8 mouse cellular contexts compared by ENCODE assay signal in genomic region chr3:40950601-40951201, GRCm38 (mm10). TPM values are rescaled to one million over a fixed set of nuclear protein-coding genes. Genes with fewer than 3 reads are reported as not detected.
DNase-seq lines count a peak whose midpoint lies in the region; ATAC-seq and TF ChIP-seq lines count a peak whose summit lies in the region.

No protein-coding gene starts in this region.

- H3K4me3 ChIP-seq in G1E (ENCODE audit: low read depth, low read length), result peak overlapping the region; percentile 91
- peak overlapping the region; percentile 97 for H3K4me3 ChIP-seq in erythroblast, embryonic 14.5 days (replicated peaks)
- peak overlapping the region; percentile 91 for H3K4me3 ChIP-seq in heart, embryonic 16.5 days (ENCODE audit: low read length)
- H3K4me3 ChIP-seq in lung, embryonic 16.5 days (ENCODE audit: low read length), result peak overlapping the region; percentile 79
- H3K4me3 ChIP-seq in olfactory bulb, adult 2 months (ENCODE audit: insufficient read depth, low read depth, low read length), result peak overlapping the region; percentile 92

- H3K36me3 ChIP-seq in G1E (replicated peaks), result no peaks in the 10 kb centered on the region
- H3K36me3 ChIP-seq in erythroblast, embryonic 14.5 days (ENCODE audit: control insufficient read depth), result no peaks in the 10 kb centered on the region
- no peaks in the 10 kb centered on the region for H3K36me3 ChIP-seq in heart, embryonic 16.5 days (ENCODE audit: control insufficient read depth, insufficient read depth)
- no peaks in the 10 kb centered on the region for H3K36me3 ChIP-seq in lung, embryonic 16.5 days (ENCODE audit: control insufficient read depth, insufficient read depth, low read length)

- peak overlapping the region; percentile 90 for H3K27ac ChIP-seq in heart, embryonic 16.5 days (ENCODE audit: low read length)
- H3K27ac ChIP-seq in lung, embryonic 16.5 days (ENCODE audit: low read length), result peak overlapping the region; percentile 87
- H3K27ac ChIP-seq in olfactory bulb, adult 2 months (ENCODE audit: insufficient read depth, low read depth, low read length), result no peak overlapping the region

- H3K27me3 ChIP-seq in G1E (ENCODE audit: insufficient read depth, low read length), result no peaks in the 10 kb centered on the region
- H3K27me3 ChIP-seq in erythroblast, embryonic 14.5 days (ENCODE audit: control insufficient read depth), result peaks cover 23% of the 10 kb centered on the region
- H3K27me3 ChIP-seq in heart, embryonic 16.5 days (ENCODE audit: control insufficient read depth, insufficient read depth, low read length), result no peaks in the 10 kb centered on the region
- peaks cover 2% of the 10 kb centered on the region; the same call in 1 of the 2 replicates for H3K27me3 ChIP-seq in lung, embryonic 16.5 days (ENCODE audit: control insufficient read depth, insufficient read depth, low read depth, low read length)

- no peak for TF ChIP-seq POLR2A in olfactory bulb, adult 2 months (IDR thresholded peaks at IDR 0.05; ENCODE audit: insufficient read depth, low read depth, low read length)

- peaks cover 41% of the 10 kb centered on the region for H3K4me1 ChIP-seq in G1E (ENCODE audit: insufficient read depth, low read depth, low read length)
- peaks cover 44% of the 10 kb centered on the region for H3K4me1 ChIP-seq in erythroblast, embryonic 14.5 days (ENCODE audit: control insufficient read depth)
- H3K4me1 ChIP-seq in heart, embryonic 16.5 days (ENCODE audit: control insufficient read depth, insufficient read depth, low read length), result peaks cover 4% of the 10 kb centered on the region
- peaks cover 5% of the 10 kb centered on the region; the same call in 1 of the 2 replicates for H3K4me1 ChIP-seq in lung, embryonic 16.5 days (replicated peaks; ENCODE audit: control insufficient read depth, insufficient read depth, low read length)
- H3K4me1 ChIP-seq in olfactory bulb, adult 2 months (ENCODE audit: control insufficient read depth, insufficient read depth, low read length), result peaks cover 6% of the 10 kb centered on the region; the same call in 1 of the 2 replicates

- under 1% methylated on average over 43 of the region's 43 CpGs for WGBS in heart, embryonic 16.5 days
- under 1% methylated on average over 43 of the region's 43 CpGs for WGBS in lung, embryonic 16.5 days
- under 1% methylated on average over 43 of the region's 43 CpGs for WGBS in olfactory bulb, adult 2 months

- ATAC-seq in G1E (ENCODE audit: extremely low read depth, insufficient number of reproducible peaks, low FRiP score, poor library complexity, severe bottlenecking), result 0 out of 2 replicates have a peak, but pooled peaks have one; percentile 30
- ATAC-seq in heart, embryonic 16.5 days (replicated peaks; ENCODE audit: extremely low read depth, insufficient read depth, low FRiP score), result 0 out of 2 replicates have a peak, but pooled peaks have one; percentile 7
- no peak for ATAC-seq in lung, embryonic 16.5 days (ENCODE audit: low read depth)

- no peaks in the 10 kb centered on the region for H3K9me3 ChIP-seq in G1E (replicated peaks)
- no peaks in the 10 kb centered on the region for H3K9me3 ChIP-seq in erythroblast, embryonic 14.5 days (ENCODE audit: control insufficient read depth, low read length)
- H3K9me3 ChIP-seq in heart, embryonic 16.5 days (replicated peaks; ENCODE audit: control insufficient read depth, low read length), result no peaks in the 10 kb centered on the region
- H3K9me3 ChIP-seq in lung, embryonic 16.5 days (ENCODE audit: control insufficient read depth, low read length), result no peaks in the 10 kb centered on the region

- H3K4me2 ChIP-seq in heart, embryonic 16.5 days (ENCODE audit: low read depth, low read length), result peak overlapping the region; percentile 96
- peak overlapping the region; percentile 100 for H3K4me2 ChIP-seq in lung, embryonic 16.5 days (ENCODE audit: low read depth, low read length)

- DNase-seq in G1E (ENCODE audit: low spot score), result peak; percentile 58
- DNase-seq in brain, adult 2 months (ENCODE audit: low read depth, low spot score), result peak; percentile 63
- DNase-seq in kidney, postnatal 10 days, result peak; percentile 65
- DNase-seq in urinary bladder, postnatal 25 days (ENCODE audit: low spot score), result peak; percentile 40

- no peak for TF ChIP-seq CTCF in G1E (IDR thresholded peaks at IDR 0.05; ENCODE audit: low read depth, low read length)
- TF ChIP-seq CTCF in olfactory bulb, adult 2 months (IDR thresholded peaks at IDR 0.05; ENCODE audit: insufficient read depth, low read depth, low read length), result no peak

- H3K9ac ChIP-seq in heart, embryonic 16.5 days (ENCODE audit: low read length), result peak overlapping the region; percentile 88
- peak overlapping the region; percentile 75 for H3K9ac ChIP-seq in lung, embryonic 16.5 days (ENCODE audit: low read length)

RNA-seq across cellular contexts. Expression of gene Larp1b, which starts 1.1 kb away (rescaled TPM):
- total RNA-seq in G1E (2014; fragmentation: Nextera tagmentation) (68.6 and 76.3 TPM in 2 replicates), G1E (2017) (46.2 and 60.7 TPM in 2 replicates)
- 31.1 and 36.0 TPM in 2 replicates for polyA plus RNA-seq in G1E (2012)
- polyA plus RNA-seq in erythroblast, embryonic 14.5 days (2012), result 6.2 and 6.3 TPM in 2 replicates
- polyA plus RNA-seq in heart, embryonic 16.5 days (2015; fragmentation: Nextera tagmentation; extraction: Ambion mirVana), result 14.0 and 16.1 TPM in 2 replicates
- polyA plus RNA-seq in lung, embryonic 16.5 days (2015; fragmentation: Nextera tagmentation; extraction: Ambion mirVana), result 3.1 and 4.5 TPM in 2 replicates
- polyA plus RNA-seq in olfactory bulb, adult 2 months (2012; ENCODE audit: insufficient read depth, insufficient read length, low replicate concordance, missing spikeins), result not detected in 2 replicates

RNA-seq across cellular contexts. Expression of gene 1700034I23Rik, which starts 48.4 kb away (rescaled TPM):
- not detected in 2 replicates for total RNA-seq in G1E (2014; fragmentation: Nextera tagmentation)
- total RNA-seq in G1E (2017), result 0.22 TPM in 1 of 2 replicates, not detected in the other
- not detected in 2 replicates for polyA plus RNA-seq in G1E (2012)
- polyA plus RNA-seq in erythroblast, embryonic 14.5 days (2012), result not detected in 2 replicates
- 0.17 TPM in 2 replicates for polyA plus RNA-seq in heart, embryonic 16.5 days (2015; fragmentation: Nextera tagmentation; extraction: Ambion mirVana)
- 0.14 and 0.20 TPM in 2 replicates for polyA plus RNA-seq in lung, embryonic 16.5 days (2015; fragmentation: Nextera tagmentation; extraction: Ambion mirVana)
- not detected in 2 replicates for polyA plus RNA-seq in olfactory bulb, adult 2 months (2012; ENCODE audit: insufficient read depth, insufficient read length, low replicate concordance, missing spikeins)
